In genomic region chr8:126557403-126557802, GRCm38 (mm10) we compare ENCODE assay signal across 11 mouse cellular contexts. TPM values are rescaled to one million over a fixed set of nuclear protein-coding genes. Genes with fewer than 3 reads are reported as not detected.
DNase-seq lines count a peak whose midpoint lies in the region; ATAC-seq and TF ChIP-seq lines count a peak whose summit lies in the region.
"Had no signal": no experiment of that assay in that cellular context is flagged by ENCODE, and none has a peak within 500 bp of the region (broad histone marks: within the 10 kb centered on the region; RNA-seq: fewer than 3 reads in every experiment).

No protein-coding gene starts in this region.

- H3K9me3 ChIP-seq in liver, embryonic 11.5 days (ENCODE audit: control insufficient read depth, low read length) = no peaks in the 10 kb centered on the region
- H3K9me3 ChIP-seq in G1E (replicated peaks) = 0 out of 2 replicates have a peak, but pooled peaks cover 3% of the 10 kb centered on the region
- no peaks in the 10 kb centered on the region for H3K9me3 ChIP-seq in embryonic facial prominence, embryonic 10.5 days
- H3K9me3 ChIP-seq: neural tube, embryonic 13.5 days had no signal

- DNase-seq in liver = peak; percentile 36
- no peak for DNase-seq in liver, embryonic 11.5 days (ENCODE audit: low spot score)
- no peak for DNase-seq in G1E (ENCODE audit: low spot score)
- peak; percentile 64 for DNase-seq in embryonic facial prominence, embryonic 10.5 days (ENCODE audit: low spot score)
- DNase-seq in adrenal gland, postnatal 14 days = no peak
- no peak for DNase-seq in cerebellum, adult 9-11 months
- DNase-seq: gastrocnemius, postnatal 25 days; kidney, adult 8-10 months; thymus, adult 18-20 months had no signal

- no peak for TF ChIP-seq CTCF in G1E (IDR thresholded peaks at IDR 0.05; ENCODE audit: low read depth, low read length)

- ATAC-seq in liver, embryonic 11.5 days (replicated peaks; ENCODE audit: low FRiP score) = no peak
- ATAC-seq in G1E (ENCODE audit: extremely low read depth, insufficient number of reproducible peaks, low FRiP score, poor library complexity, severe bottlenecking) = peak; percentile 64; the same call in 1 of the 2 replicates
- ATAC-seq in megakaryocyte, adult 5-6 weeks (ENCODE audit: poor library complexity, severe bottlenecking) = peak; percentile 38; the same call in 1 of the 2 replicates

- no peak overlapping the region for H3K9ac ChIP-seq in liver, embryonic 11.5 days (ENCODE audit: low read depth, low read length)
- H3K9ac ChIP-seq: neural tube, embryonic 13.5 days had no signal

- peaks cover 3% of the 10 kb centered on the region; the same call in 1 of the 2 replicates for H3K4me1 ChIP-seq in liver, embryonic 11.5 days (replicated peaks; ENCODE audit: control insufficient read depth, insufficient read depth, low read length)
- H3K4me1 ChIP-seq in G1E (ENCODE audit: insufficient read depth, low read depth, low read length) = peaks cover 18% of the 10 kb centered on the region
- H3K4me1 ChIP-seq in embryonic facial prominence, embryonic 10.5 days = peaks cover 10% of the 10 kb centered on the region

- no peak overlapping the region for H3K27ac ChIP-seq in liver, embryonic 11.5 days (ENCODE audit: low read depth, low read length)
- peak overlapping the region; percentile 75 for H3K27ac ChIP-seq in embryonic facial prominence, embryonic 10.5 days (replicated peaks)
- H3K27ac ChIP-seq: neural tube, embryonic 13.5 days had no signal

- 31% methylated on average over 9 of the region's 9 CpGs for WGBS in liver, embryonic 11.5 days
- 26% methylated on average over 9 of the region's 9 CpGs for WGBS in embryonic facial prominence, embryonic 10.5 days

- no peaks in the 10 kb centered on the region for H3K27me3 ChIP-seq in liver, embryonic 11.5 days (replicated peaks; ENCODE audit: control insufficient read depth, insufficient read depth, low read length)
- H3K27me3 ChIP-seq in G1E (ENCODE audit: insufficient read depth, low read length) = peaks cover 35% of the 10 kb centered on the region
- no peaks in the 10 kb centered on the region for H3K27me3 ChIP-seq in embryonic facial prominence, embryonic 10.5 days (replicated peaks; ENCODE audit: low read depth, poor library complexity, severe bottlenecking)
- H3K27me3 ChIP-seq: neural tube, embryonic 13.5 days had no signal

- no peak overlapping the region for H3K4me3 ChIP-seq in liver, embryonic 11.5 days (ENCODE audit: low read depth, low read length)
- no peak overlapping the region; the same call in 1 of the 2 replicates for H3K4me3 ChIP-seq in G1E (ENCODE audit: low read depth, low read length)
- no peak overlapping the region for H3K4me3 ChIP-seq in embryonic facial prominence, embryonic 10.5 days
- H3K4me3 ChIP-seq: neural tube, embryonic 13.5 days had no signal

- no peak overlapping the region; the same call in 1 of the 2 replicates for H3K4me2 ChIP-seq in liver, embryonic 11.5 days
- H3K4me2 ChIP-seq: neural tube, embryonic 13.5 days had no signal

- no peaks in the 10 kb centered on the region for H3K36me3 ChIP-seq in liver, embryonic 11.5 days (ENCODE audit: control insufficient read depth, insufficient read depth, low read length)
- no peaks in the 10 kb centered on the region for H3K36me3 ChIP-seq in G1E (replicated peaks)
- no peaks in the 10 kb centered on the region for H3K36me3 ChIP-seq in embryonic facial prominence, embryonic 10.5 days (replicated peaks)
- H3K36me3 ChIP-seq: neural tube, embryonic 13.5 days had no signal

RNA-seq across cellular contexts. Expression of gene Irf2bp2, which starts 36.4 kb away (rescaled TPM):
- polyA plus RNA-seq in liver, embryonic 11.5 days (2014; fragmentation: Nextera tagmentation; extraction: Ambion mirVana) = 5.9 and 7.3 TPM in 2 replicates
- 231 and 246 TPM in 2 replicates for total RNA-seq in G1E (2014; fragmentation: Nextera tagmentation)
- total RNA-seq in G1E (2017) = 78.9 and 81.3 TPM in 2 replicates
- 101 and 106 TPM in 2 replicates for polyA plus RNA-seq in G1E (2012)
- polyA plus RNA-seq in embryonic facial prominence, embryonic 10.5 days (2016; fragmentation: Nextera tagmentation; extraction: Ambion mirVana) = 4.5 and 5.4 TPM in 2 replicates
- total RNA-seq in megakaryocyte, adult 5-6 weeks (2015) = 95.9 and 105 TPM in 2 replicates
- total RNA-seq in megakaryocyte, adult 5-6 weeks (2017) = 93.8 and 99.8 TPM in 2 replicates
- total RNA-seq in adrenal gland, postnatal 14 days (2021) = 97.2 and 105 TPM in 2 replicates

Comparison
In these comparisons a context has a peak if more than half of its experiments do, and no peak if none do; other contexts are left out.
1. DNase-seq: peak in liver (single experiment) and embryonic facial prominence, embryonic 10.5 days (single experiment); none in liver, embryonic 11.5 days (single experiment), G1E (single experiment), adrenal gland, postnatal 14 days (single experiment) and cerebellum, adult 9-11 months (single experiment).